Mouse (Mus musculus) hindbrain, embryonic 15.5 days (tissue): ENCODE results near the gene Ptpru. TPM values are rescaled to one million over a fixed set of nuclear protein-coding genes. Genes with fewer than 3 reads are reported as not detected.

ENCODE experiments used
- ATAC-seq: fragments of 200-750 bp; cut with Nextera tagmentation; 2 replicates; pipeline ENCODE4 v1.8.0; 2017; ENCODE audit warnings: low read depth, moderate number of reproducible peaks, moderate TSS enrichment; ENCODE audit not compliant: low FRiP score
- H3K27ac ChIP-seq: fragments of 300-500 bp; sonication (generic); replicated peaks from 2 replicates; pipeline ENCODE4 v1.5.1; 2015; ENCODE audit warnings: mild to moderate bottlenecking, inconsistent platforms
- H3K27me3 ChIP-seq: fragments of 300-500 bp; sonication (generic); 2 replicates; pipeline ENCODE4 v1.6.1; 2015; ENCODE audit warnings: control low read depth, inconsistent platforms
- H3K36me3 ChIP-seq: fragments of 300-500 bp; sonication (generic); 2 replicates; pipeline ENCODE4 v1.6.1; 2015; ENCODE audit warnings: control low read depth, inconsistent platforms
- H3K4me1 ChIP-seq: fragments of 300-500 bp; sonication (generic); replicated peaks from 2 replicates; pipeline ENCODE4 v1.6.1; 2015; ENCODE audit warnings: control low read depth, inconsistent platforms
- H3K4me2 ChIP-seq: fragments of 300-500 bp; sonication (generic); 2 replicates; pipeline ENCODE4 v1.6.1; 2015; ENCODE audit warnings: moderate library complexity, mild to moderate bottlenecking, inconsistent platforms
- H3K4me3 ChIP-seq: fragments of 300-500 bp; sonication (generic); 2 replicates; pipeline ENCODE4 v1.5.1; 2015; ENCODE audit warnings: mild to moderate bottlenecking, inconsistent platforms
- H3K9ac ChIP-seq: fragments of 300-500 bp; sonication (generic); 2 replicates; pipeline ENCODE4 v1.6.1; 2015; ENCODE audit warnings: inconsistent platforms
- H3K9me3 ChIP-seq: fragments of 300-500 bp; sonication (generic); 2 replicates; pipeline ENCODE4 v1.6.1; 2016; ENCODE audit warnings: control low read depth, inconsistent platforms
- WGBS: fragments of 180-500 bp; shearing (Covaris S2); methylation state at CpG from one replicate; pipeline ENCODE4 v1.1.7; 2015; 5-methylcytosine and 5-hydroxymethylcytosine counted together
- polyA plus RNA-seq: library from polyadenylated mRNA; unstranded; fragments of >200 nt; fragmentation: Nextera tagmentation; extraction: Ambion mirVana; gene quantifications from 2 replicates; pipeline ENCODE4 v1.2.1, GENCODE M21; 2015

Gene Ptpru
- polyA plus RNA-seq, 1 experiment from 2014 or later = 23.4 TPM

- no peaks in the 10 kb centered on the region for H3K9me3 ChIP-seq
- WGBS = 54% methylated on average over 11 of the region's 11 CpGs
- no peak for ATAC-seq
- no peaks in the 10 kb centered on the region for H3K36me3 ChIP-seq
- H3K27me3 ChIP-seq = no peaks in the 10 kb centered on the region
- no peak overlapping the region for H3K9ac ChIP-seq
- H3K27ac ChIP-seq = no peak overlapping the region
- no peaks in the 10 kb centered on the region; the same call in 1 of the 2 replicates for H3K4me1 ChIP-seq
- H3K4me3 ChIP-seq = no peak overlapping the region
- H3K4me2 ChIP-seq = no peak overlapping the region
Observed at GRCm38 (mm10) chr4:131723415-131724080, 114.5 kb downstream of the Ptpru start.

- Histone ChIP-seq H3K9me3 (no peaks in the 10 kb centered on the region), H3K9ac (no peak overlapping the region), H3K4me3 (no peak overlapping the region), H3K4me1 (no peaks in the 10 kb centered on the region; the same call in 1 of the 2 replicates), H3K27ac (no peak overlapping the region), H3K27me3 (no peaks in the 10 kb centered on the region), H3K4me2 (no peak overlapping the region), H3K36me3 (no peaks in the 10 kb centered on the region)
- WGBS = 35% methylated on average over 8 of the region's 8 CpGs
- ATAC-seq = no peak
Observed at GRCm38 (mm10) chr4:131722121-131722841, 115.8 kb downstream of the Ptpru start.

- Histone ChIP-seq H3K4me2 (no peak overlapping the region), H3K27ac (no peak overlapping the region), H3K4me3 (no peak overlapping the region), H3K27me3 (no peaks in the 10 kb centered on the region), H3K4me1 (no peaks in the 10 kb centered on the region; the same call in 1 of the 2 replicates), H3K9ac (no peak overlapping the region), H3K9me3 (no peaks in the 10 kb centered on the region), H3K36me3 (no peaks in the 10 kb centered on the region)
- 69% methylated on average over 5 of the region's 5 CpGs for WGBS
- no peak for ATAC-seq
Observed at GRCm38 (mm10) chr4:131719151-131719550, 118.9 kb downstream of the Ptpru start.

Other genes starting within 250 kb of the Ptpru start
- gene Mecr, start 5.2 kb upstream of the Ptpru start, polyA plus RNA-seq = 34.6 and 37.9 TPM in 2 replicates
- 101 and 103 TPM in 2 replicates for gene Srsf4, start 35.3 kb upstream of the Ptpru start, polyA plus RNA-seq
- 0.16 and 0.29 TPM in 2 replicates for gene Tmem200b, start 83.5 kb upstream of the Ptpru start, polyA plus RNA-seq
- not detected in 2 replicates for gene Gm10300, start 236.4 kb upstream of the Ptpru start, polyA plus RNA-seq
- gene Epb41, start 237.0 kb upstream of the Ptpru start, polyA plus RNA-seq = 59.8 and 68.4 TPM in 2 replicates